Mouse (Mus musculus): ENCODE measurements around the gene Tmem30c. TPM values are rescaled to one million over a fixed set of nuclear protein-coding genes. Genes with fewer than 3 reads are reported as not detected.
"Not testable (repeated sequence)": the region's sequence is repeated elsewhere in the genome, so short reads cannot be mapped to it uniquely, and the experiment has no call there.

The Tmem30c gene
- polyA plus RNA-seq, 1 experiment from 2014 or later, result 0.14 TPM

DNA sequence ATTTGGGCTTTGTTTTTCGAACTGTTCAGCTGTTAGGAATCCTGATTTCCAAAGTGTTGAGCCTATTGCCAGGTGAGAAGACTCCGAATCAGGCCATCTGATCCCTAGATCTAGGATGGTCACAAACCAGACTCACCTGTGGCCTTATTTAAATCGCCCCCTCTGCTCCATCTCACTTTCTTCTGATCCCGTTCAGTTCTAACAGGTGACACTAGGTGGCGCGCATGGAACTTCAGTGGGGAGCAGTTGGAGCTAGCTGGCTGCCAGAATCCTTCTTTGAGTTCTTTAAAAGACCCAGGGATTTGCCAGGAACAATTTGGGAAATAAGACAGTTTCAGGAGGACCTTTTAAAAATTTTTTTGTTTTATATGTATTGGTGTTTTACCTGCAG, 48.8 kb downstream of the Tmem30c start:
- Histone ChIP-seq H3K4me3 (no peak overlapping the region), H3K36me3 (no peaks in the 10 kb centered on the region)
- ATAC-seq (ENCODE audit: low FRiP score, low read depth), result peak; percentile 75; the same call in 1 of the 2 replicates

DNA sequence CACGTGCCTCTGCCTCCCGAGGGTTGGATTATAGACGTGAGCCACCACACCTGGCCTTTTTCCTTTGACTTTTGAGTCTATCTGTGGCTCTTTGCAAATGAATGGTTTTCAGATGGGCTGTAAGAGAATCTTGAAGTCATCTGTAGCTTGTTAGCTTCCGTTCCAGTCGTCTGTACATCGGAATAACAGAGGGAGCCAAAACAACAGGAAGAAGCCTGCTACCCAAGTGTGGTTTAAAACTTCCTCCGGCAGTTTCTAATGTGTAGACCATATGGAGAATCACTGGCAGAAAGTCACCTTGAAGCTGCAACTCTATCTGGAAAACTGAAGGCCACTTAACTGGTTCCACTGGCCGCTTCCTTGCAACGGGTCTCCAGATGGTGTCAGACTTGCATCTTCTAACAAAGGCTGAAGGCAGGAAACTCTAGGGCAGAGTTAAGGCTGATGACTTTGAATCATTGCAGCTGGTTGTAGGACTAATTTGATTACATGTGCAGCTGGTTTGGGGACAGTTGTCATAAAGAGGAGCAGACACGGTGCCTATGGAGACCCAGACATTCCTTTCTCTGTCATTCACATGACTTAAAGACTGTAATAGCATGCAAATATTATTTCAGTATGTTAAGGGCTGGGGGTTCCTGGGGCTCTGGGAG, 49.3 kb downstream of the Tmem30c start:
- Histone ChIP-seq H3K36me3 (no peaks in the 10 kb centered on the region), H3K4me2 (replicated peaks) (no peak overlapping the region), H3K27me3 (replicated peaks) (no peaks in the 10 kb centered on the region), H3K27ac (no peak overlapping the region), H3K4me1 (no peaks in the 10 kb centered on the region), H3K9ac (no peak overlapping the region), H3K4me3 (no peak overlapping the region), H3K9me3 (no peaks in the 10 kb centered on the region)
- 53% methylated on average over 10 of the region's 10 CpGs for WGBS
- 0 out of 2 replicates have a peak, but pooled peaks have one; percentile 13 for ATAC-seq (ENCODE audit: low FRiP score, low read depth)

More for the DNA sequence above, 48.8 kb downstream of the Tmem30c start:
- H3K4me1 ChIP-seq, result no peaks in the 10 kb centered on the region
- no peak overlapping the region for H3K27ac ChIP-seq
- 14% methylated on average over 6 of the region's 6 CpGs for WGBS
- H3K4me2 ChIP-seq (replicated peaks), result no peak overlapping the region
- no peak overlapping the region for H3K9ac ChIP-seq
- no peaks in the 10 kb centered on the region for H3K9me3 ChIP-seq
- no peaks in the 10 kb centered on the region for H3K27me3 ChIP-seq (replicated peaks)

GRCm38 (mm10) chr16:57242857-57243204, 49.8 kb downstream of the Tmem30c start:
- 86% methylated on average over 5 of the region's 5 CpGs for WGBS
- no peak overlapping the region for H3K4me2 ChIP-seq (replicated peaks)
- H3K9ac ChIP-seq, result no peak overlapping the region
- H3K4me1 ChIP-seq, result no peaks in the 10 kb centered on the region
- no peaks in the 10 kb centered on the region for H3K9me3 ChIP-seq
- no peak overlapping the region for H3K4me3 ChIP-seq
- no peak overlapping the region for H3K27ac ChIP-seq
- no peaks in the 10 kb centered on the region for H3K27me3 ChIP-seq (replicated peaks)
- H3K36me3 ChIP-seq, result no peaks in the 10 kb centered on the region
- no peak for ATAC-seq (ENCODE audit: low FRiP score, low read depth)

GRCm38 (mm10) chr16:57235871-57236510, 56.7 kb downstream of the Tmem30c start:
- Histone ChIP-seq H3K4me2 (replicated peaks) (no peak overlapping the region), H3K9ac (no peak overlapping the region), H3K27ac (no peak overlapping the region), H3K9me3 (no peaks in the 10 kb centered on the region), H3K36me3 (no peaks in the 10 kb centered on the region), H3K4me1 (no peaks in the 10 kb centered on the region), H3K27me3 (replicated peaks) (no peaks in the 10 kb centered on the region), H3K4me3 (no peak overlapping the region)
- WGBS, result 77% methylated on average over 7 of the region's 7 CpGs
- no peak for ATAC-seq (ENCODE audit: low FRiP score, low read depth)

GRCm38 (mm10) chr16:57231937-57232310, 60.7 kb downstream of the Tmem30c start:
- peak overlapping the region; percentile 72 for H3K4me2 ChIP-seq (replicated peaks)

GRCm38 (mm10) chr16:57231089-57231936, 61.4 kb downstream of the Tmem30c start, which contains the start of gene Tbc1d23:
Tbc1d23 (minus strand) TSS chr16:57231504.
- WGBS, result under 1% methylated on average over 42 of the region's 42 CpGs

More at GRCm38 (mm10) chr16:57231937-57232310, 60.7 kb downstream of the Tmem30c start:
- not testable (repeated sequence) for H3K4me1 ChIP-seq; H3K9ac ChIP-seq; H3K27ac ChIP-seq; ATAC-seq (ENCODE audit: low FRiP score, low read depth); H3K4me3 ChIP-seq; H3K9me3 ChIP-seq; H3K27me3 ChIP-seq (replicated peaks); H3K36me3 ChIP-seq
- 79% methylated on average over 5 of the region's 5 CpGs for WGBS

GRCm38 (mm10) chr16:57226444-57226843, 66.2 kb downstream of the Tmem30c start:
- Histone ChIP-seq H3K36me3 (no peaks in the 10 kb centered on the region), H3K27me3 (replicated peaks) (no peaks in the 10 kb centered on the region), H3K4me2 (replicated peaks) (no peak overlapping the region), H3K4me3 (no peak overlapping the region), H3K27ac (no peak overlapping the region), H3K9me3 (no peaks in the 10 kb centered on the region), H3K4me1 (peaks cover 4% of the 10 kb centered on the region), H3K9ac (no peak overlapping the region)
- 88% methylated on average over 5 of the region's 5 CpGs for WGBS
- no peak for ATAC-seq (ENCODE audit: low FRiP score, low read depth)

More at GRCm38 (mm10) chr16:57231089-57231936, 61.4 kb downstream of the Tmem30c start, which contains the start of gene Tbc1d23:
- Histone ChIP-seq H3K27ac (peak within 1 kb of the TSS; percentile 57; the same call in 1 of the 2 replicates), H3K27me3 (replicated peaks) (no peaks in the 10 kb centered on the region), H3K36me3 (no peaks in the 10 kb centered on the region), H3K4me1 (peaks cover 4% of the 10 kb centered on the region), H3K9me3 (no peaks in the 10 kb centered on the region), H3K9ac (peak within 1 kb of the TSS; percentile 79), H3K4me2 (replicated peaks) (peak within 1 kb of the TSS; percentile 72), H3K4me3 (peak within 1 kb of the TSS; percentile 84)
- ATAC-seq (ENCODE audit: low FRiP score, low read depth), result peak; percentile 99

DNA sequence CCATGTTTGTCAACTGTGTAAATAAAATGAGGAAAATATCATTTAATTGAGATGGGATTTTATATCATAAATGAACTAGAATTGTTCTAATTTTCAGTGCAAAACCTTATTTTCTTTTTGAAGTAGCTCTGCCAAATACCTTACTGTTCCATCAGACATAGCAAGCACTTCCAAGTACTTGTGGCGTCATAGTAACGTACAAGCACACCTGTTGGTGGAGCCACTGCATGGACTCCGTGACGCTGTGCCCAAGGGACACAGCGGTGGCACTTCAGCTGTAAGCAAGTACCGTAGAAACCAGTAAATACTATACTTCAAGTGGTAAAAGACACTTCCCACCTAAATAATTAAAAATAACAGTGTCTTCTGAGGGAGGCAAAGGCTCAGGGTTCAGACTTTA, 72.3 kb downstream of the Tmem30c start:
- WGBS, result 97% methylated on average over 6 of the region's 6 CpGs

More for the DNA sequence above, 72.3 kb downstream of the Tmem30c start:
- no peaks in the 10 kb centered on the region for H3K27me3 ChIP-seq (replicated peaks)
- H3K4me2 ChIP-seq (replicated peaks), result no peak overlapping the region
- H3K4me3 ChIP-seq, result no peak overlapping the region
- H3K9me3 ChIP-seq, result no peaks in the 10 kb centered on the region
- no peaks in the 10 kb centered on the region for H3K4me1 ChIP-seq
- no peak overlapping the region for H3K27ac ChIP-seq
- no peaks in the 10 kb centered on the region; the same call in 1 of the 2 replicates for H3K36me3 ChIP-seq
- no peak for ATAC-seq (ENCODE audit: low FRiP score, low read depth)
- no peak overlapping the region for H3K9ac ChIP-seq

Other genes with a start within 250 kb of the Tmem30c start
- not detected in 2 replicates for gene Tmem45a2, start 221.5 kb downstream of the Tmem30c start, polyA plus RNA-seq (2016; fragmentation: Nextera tagmentation; extraction: Ambion mirVana)
- gene Tomm70a, start 171.2 kb downstream of the Tmem30c start, polyA plus RNA-seq (2016; fragmentation: Nextera tagmentation; extraction: Ambion mirVana), result 65.1 and 71.1 TPM in 2 replicates
- 38.1 and 41.6 TPM in 2 replicates for gene Nit2, start 125.5 kb downstream of the Tmem30c start, polyA plus RNA-seq (2016; fragmentation: Nextera tagmentation; extraction: Ambion mirVana)
- gene Tbc1d23, start 61.4 kb downstream of the Tmem30c start, polyA plus RNA-seq (2016; fragmentation: Nextera tagmentation; extraction: Ambion mirVana), result 25.2 and 28.6 TPM in 2 replicates
- 7.3 and 8.5 TPM in 2 replicates for gene Filip1l, start 60.2 kb upstream of the Tmem30c start, polyA plus RNA-seq (2016; fragmentation: Nextera tagmentation; extraction: Ambion mirVana)

All from neural tube, embryonic 12.5 days (tissue).